ENCODE assay signal across 8 mouse cellular contexts in the genomic region with DNA sequence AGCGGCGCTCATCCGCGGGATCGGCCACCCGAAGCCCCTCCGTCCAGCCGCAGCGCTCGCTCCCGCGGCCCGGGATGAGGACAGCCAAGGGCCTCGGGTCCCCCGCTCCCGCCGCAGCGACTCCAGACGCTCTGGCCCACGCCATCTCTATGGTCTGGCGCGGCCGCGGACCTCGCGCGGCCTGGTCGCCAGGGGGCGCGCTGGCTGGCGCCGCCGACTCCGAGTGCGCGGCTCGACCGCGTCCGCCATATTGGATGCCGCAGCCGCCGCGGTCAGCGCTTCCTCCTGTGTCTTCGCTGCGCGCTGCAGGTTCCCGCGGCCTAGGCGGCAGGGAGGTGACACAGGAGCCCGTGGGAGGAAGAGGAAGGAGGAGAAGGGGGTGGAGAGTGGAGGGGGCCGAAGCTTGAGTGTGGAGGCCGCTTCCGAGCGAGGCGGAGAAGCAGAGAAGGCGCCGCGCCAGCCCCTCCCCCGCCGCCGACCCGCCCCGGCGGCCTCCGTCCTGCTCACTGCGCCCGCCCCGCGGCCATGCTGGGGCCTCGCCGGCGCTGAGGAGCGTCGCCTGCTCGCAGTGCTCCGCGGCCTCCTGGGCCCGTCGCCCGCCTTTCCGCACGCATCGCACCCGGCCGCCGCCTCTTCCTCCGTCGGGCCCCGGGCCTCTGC. TPM values are rescaled to one million over a fixed set of nuclear protein-coding genes. Genes with fewer than 3 reads are reported as not detected.
DNase-seq lines count a peak whose midpoint lies in the region; ATAC-seq lines count a peak whose summit lies in the region.

A gene (plus strand): TSS at position 253 of the 660 bp plus-strand sequence.

- H3K9me3 ChIP-seq in heart, embryonic 13.5 days: no peaks in the 10 kb centered on the region
- H3K9me3 ChIP-seq in liver, embryonic 13.5 days (replicated peaks): no peaks in the 10 kb centered on the region
- no peaks in the 10 kb centered on the region for H3K9me3 ChIP-seq in stomach, embryonic 16.5 days (replicated peaks; ENCODE audit: control insufficient read depth, low read length)

- H3K4me1 ChIP-seq in heart, embryonic 13.5 days: peaks cover 40% of the 10 kb centered on the region
- peaks cover 34% of the 10 kb centered on the region for H3K4me1 ChIP-seq in liver, embryonic 13.5 days (replicated peaks)
- H3K4me1 ChIP-seq in stomach, embryonic 16.5 days (ENCODE audit: control insufficient read depth, insufficient read depth, low read length): peaks cover 14% of the 10 kb centered on the region

- peak; percentile 96 for DNase-seq in CD4-positive helper T cell, adult 2 months (ENCODE audit: low read depth, low spot score)
- DNase-seq in brain, embryonic 18.5 days (ENCODE audit: low read depth, low spot score): peak; percentile 77
- DNase-seq in kidney, postnatal 14 days: peak; percentile 96
- DNase-seq in liver, embryonic 13.5 days: peak; percentile 84
- DNase-seq in neural tube, embryonic 10.5 days (ENCODE audit: extremely low spot score, low spot score): peak; percentile 94

- peak; percentile 84 for ATAC-seq in erythroid progenitor cell, adult 5-6 weeks (replicated peaks; ENCODE audit: low FRiP score, poor library complexity, severe bottlenecking)
- peak; percentile 88 for ATAC-seq in heart, embryonic 13.5 days (ENCODE audit: extremely low read depth, insufficient number of reproducible peaks, low FRiP score, low TSS enrichment)
- ATAC-seq in liver, embryonic 13.5 days (ENCODE audit: low read depth): peak; percentile 90
- ATAC-seq in stomach, embryonic 16.5 days (ENCODE audit: insufficient read depth, low FRiP score): peak; percentile 95

- peak within 1 kb of the TSS; percentile 98 for H3K9ac ChIP-seq in heart, embryonic 13.5 days
- peak within 1 kb of the TSS; percentile 97 for H3K9ac ChIP-seq in liver, embryonic 13.5 days
- H3K9ac ChIP-seq in stomach, embryonic 16.5 days (ENCODE audit: low read length): peak within 1 kb of the TSS; percentile 98

- H3K4me2 ChIP-seq in heart, embryonic 13.5 days: peak within 1 kb of the TSS; percentile 83
- peak within 1 kb of the TSS; percentile 81 for H3K4me2 ChIP-seq in liver, embryonic 13.5 days
- peak within 1 kb of the TSS; percentile 85 for H3K4me2 ChIP-seq in stomach, embryonic 16.5 days (ENCODE audit: low read depth, low read length)

- H3K27me3 ChIP-seq in heart, embryonic 13.5 days (replicated peaks): no peaks in the 10 kb centered on the region
- H3K27me3 ChIP-seq in liver, embryonic 13.5 days: no peaks in the 10 kb centered on the region
- H3K27me3 ChIP-seq in stomach, embryonic 16.5 days (ENCODE audit: control insufficient read depth, insufficient read depth, low read length): no peaks in the 10 kb centered on the region

- peak within 1 kb of the TSS; percentile 97 for H3K4me3 ChIP-seq in heart, embryonic 13.5 days
- H3K4me3 ChIP-seq in liver, embryonic 13.5 days (replicated peaks): peak within 1 kb of the TSS; percentile 82
- H3K4me3 ChIP-seq in stomach, embryonic 16.5 days (replicated peaks; ENCODE audit: low read length): peak within 1 kb of the TSS; percentile 81

- H3K27ac ChIP-seq in heart, embryonic 13.5 days (replicated peaks): peak within 1 kb of the TSS; percentile 100
- peak within 1 kb of the TSS; percentile 97 for H3K27ac ChIP-seq in liver, embryonic 13.5 days
- H3K27ac ChIP-seq in stomach, embryonic 16.5 days (ENCODE audit: low read length): peak within 1 kb of the TSS; percentile 100

- under 1% methylated on average over 62 of the region's 91 CpGs for WGBS in heart, embryonic 13.5 days
- WGBS in liver, embryonic 13.5 days (ENCODE audit: insufficient replicate concordance): under 1% methylated on average over 88 of the region's 91 CpGs
- under 1% methylated on average over 90 of the region's 91 CpGs for whole genome bisulfite sequencing in stomach, embryonic 16.5 days

- H3K36me3 ChIP-seq in heart, embryonic 13.5 days: peaks cover 12% of the 10 kb centered on the region
- H3K36me3 ChIP-seq in liver, embryonic 13.5 days: peaks cover 4% of the 10 kb centered on the region
- H3K36me3 ChIP-seq in stomach, embryonic 16.5 days (ENCODE audit: control insufficient read depth, insufficient read depth, low read length): no peaks in the 10 kb centered on the region

RNA-seq across cellular contexts. Expression of the gene that starts here (rescaled TPM):
- total RNA-seq in erythroid progenitor cell, adult 5-6 weeks (2015; ENCODE audit: low replicate concordance): 41.9 and 44.7 TPM in 2 replicates
- 40.9 and 62.9 TPM in 2 replicates for total RNA-seq in erythroid progenitor cell, adult 5-6 weeks (2017; ENCODE audit: low replicate concordance)
- polyA plus RNA-seq in heart, embryonic 13.5 days (2015; fragmentation: Nextera tagmentation; extraction: Ambion mirVana): 11.9 and 14.5 TPM in 2 replicates
- 7.7 and 9.7 TPM in 2 replicates for polyA plus RNA-seq in liver, embryonic 13.5 days (2015; fragmentation: Nextera tagmentation; extraction: Ambion mirVana)
- 15.7 and 16.4 TPM in 2 replicates for polyA plus RNA-seq in stomach, embryonic 16.5 days (2015; fragmentation: Nextera tagmentation; extraction: Ambion mirVana)

Comparison
In these comparisons a context has a peak if more than half of its experiments do, and no peak if none do; other contexts are left out.
1. Peak in every context shown above with its lines: DNase-seq, ATAC-seq, H3K4me3 ChIP-seq and H3K27ac ChIP-seq.